Mouse (Mus musculus): ENCODE results near the gene Tmem30b. TPM values are rescaled to one million over a fixed set of nuclear protein-coding genes. Genes with fewer than 3 reads are reported as not detected.

Tmem30b gene
- polyA plus RNA-seq, 1 experiment from 2014 or later, result 2.0 TPM

DNA sequence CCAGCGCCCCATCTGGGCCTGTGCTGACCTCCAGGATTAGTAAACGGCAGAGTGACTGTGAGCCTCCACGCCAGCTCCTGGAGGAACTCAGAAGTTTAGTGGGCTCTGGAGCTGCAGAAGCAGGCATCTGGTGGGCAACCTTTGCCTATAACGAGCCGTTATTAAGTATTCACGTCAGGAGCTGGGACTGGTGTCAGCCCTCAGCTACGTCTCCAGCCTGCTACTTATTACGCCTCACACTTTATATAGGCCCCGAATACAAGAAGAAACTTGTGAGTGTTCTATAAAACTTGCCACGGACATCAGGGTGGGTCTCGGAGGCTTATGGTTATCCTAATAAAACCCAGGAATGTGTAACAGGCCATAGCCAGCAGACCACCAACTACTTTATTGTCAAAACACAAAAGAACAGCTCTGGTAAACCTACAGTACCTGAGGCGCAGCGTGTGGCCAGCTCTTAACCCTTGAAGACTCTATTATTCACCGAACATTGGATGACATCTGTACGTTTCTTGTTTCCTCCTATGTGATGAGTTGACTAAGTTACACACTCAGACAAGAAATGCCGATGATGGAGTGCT lies 34.6 kb downstream of the Tmem30b start:
- no peaks in the 10 kb centered on the region for H3K4me1 ChIP-seq
- H3K9ac ChIP-seq (replicated peaks), result no peak overlapping the region
- H3K27me3 ChIP-seq, result peaks cover 5% of the 10 kb centered on the region
- no peak for ATAC-seq (ENCODE audit: low FRiP score, low read depth)
- H3K27ac ChIP-seq (replicated peaks), result no peak overlapping the region
- no peak overlapping the region for H3K4me3 ChIP-seq
- no peaks in the 10 kb centered on the region for H3K9me3 ChIP-seq
- no peak overlapping the region for H3K4me2 ChIP-seq (replicated peaks)
- 78% methylated on average over 16 of the region's 16 CpGs for WGBS
- no peaks in the 10 kb centered on the region for H3K36me3 ChIP-seq

GRCm38 (mm10) chr12:73507105-73507504 lies 39.1 kb downstream of the Tmem30b start:
- no peak for ATAC-seq (ENCODE audit: low FRiP score, low read depth)
- WGBS, result 88% methylated on average over 14 of the region's 14 CpGs
- no peak overlapping the region for H3K9ac ChIP-seq (replicated peaks)
- H3K9me3 ChIP-seq, result no peaks in the 10 kb centered on the region
- H3K36me3 ChIP-seq, result no peaks in the 10 kb centered on the region
- H3K4me3 ChIP-seq, result no peak overlapping the region
- no peaks in the 10 kb centered on the region for H3K4me1 ChIP-seq
- H3K27ac ChIP-seq (replicated peaks), result no peak overlapping the region
- no peak overlapping the region for H3K4me2 ChIP-seq (replicated peaks)
- peaks cover 4% of the 10 kb centered on the region; the same call in 1 of the 2 replicates for H3K27me3 ChIP-seq

GRCm38 (mm10) chr12:73506648-73507047 lies 39.5 kb downstream of the Tmem30b start:
- Histone ChIP-seq H3K4me3 (no peak overlapping the region), H3K4me2 (replicated peaks) (no peak overlapping the region), H3K9me3 (no peaks in the 10 kb centered on the region), H3K9ac (replicated peaks) (no peak overlapping the region), H3K27me3 (peaks cover 4% of the 10 kb centered on the region; the same call in 1 of the 2 replicates), H3K4me1 (no peaks in the 10 kb centered on the region), H3K36me3 (no peaks in the 10 kb centered on the region), H3K27ac (replicated peaks) (no peak overlapping the region)
- WGBS, result 91% methylated on average over 5 of the region's 5 CpGs
- no peak for ATAC-seq (ENCODE audit: low FRiP score, low read depth)

DNA sequence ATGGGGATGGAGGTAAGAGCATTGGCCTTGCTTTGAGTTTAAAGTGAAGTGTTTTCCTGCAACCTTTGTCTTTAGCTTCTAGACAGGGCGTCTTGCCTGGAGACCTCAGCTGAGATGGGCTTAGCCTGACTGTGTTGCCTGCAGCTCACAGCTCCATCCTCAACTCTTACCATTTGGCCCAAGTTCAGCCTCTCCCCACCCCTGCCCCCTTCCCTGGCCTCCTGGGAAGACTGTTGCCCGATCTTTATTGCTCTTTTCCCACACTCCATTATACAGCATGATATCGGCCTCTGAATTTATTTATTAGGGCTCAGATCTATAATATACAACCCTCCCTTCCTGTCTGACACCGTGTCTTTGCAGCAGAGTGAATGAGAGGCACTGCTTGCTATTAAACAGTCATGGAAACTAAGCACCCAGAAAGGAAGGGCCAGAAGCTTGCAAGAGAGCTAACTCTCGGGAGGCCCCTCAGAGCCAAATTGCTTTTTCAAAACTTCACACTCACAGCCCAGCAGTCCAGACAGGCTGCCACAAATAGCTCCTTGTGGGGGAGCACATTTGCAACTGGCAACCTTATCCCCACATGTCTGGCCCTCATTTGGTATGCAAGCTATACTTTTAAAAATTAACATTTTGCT lies 45.4 kb downstream of the Tmem30b start:
- no peaks in the 10 kb centered on the region for H3K36me3 ChIP-seq
- no peak for ATAC-seq (ENCODE audit: low FRiP score, low read depth)
- no peak overlapping the region for H3K9ac ChIP-seq (replicated peaks)
- 78% methylated on average over 5 of the region's 5 CpGs for WGBS
- no peaks in the 10 kb centered on the region for H3K27me3 ChIP-seq
- no peak overlapping the region for H3K4me3 ChIP-seq
- H3K4me1 ChIP-seq, result no peaks in the 10 kb centered on the region
- H3K27ac ChIP-seq (replicated peaks), result no peak overlapping the region
- H3K4me2 ChIP-seq (replicated peaks), result no peak overlapping the region
- H3K9me3 ChIP-seq, result no peaks in the 10 kb centered on the region

DNA sequence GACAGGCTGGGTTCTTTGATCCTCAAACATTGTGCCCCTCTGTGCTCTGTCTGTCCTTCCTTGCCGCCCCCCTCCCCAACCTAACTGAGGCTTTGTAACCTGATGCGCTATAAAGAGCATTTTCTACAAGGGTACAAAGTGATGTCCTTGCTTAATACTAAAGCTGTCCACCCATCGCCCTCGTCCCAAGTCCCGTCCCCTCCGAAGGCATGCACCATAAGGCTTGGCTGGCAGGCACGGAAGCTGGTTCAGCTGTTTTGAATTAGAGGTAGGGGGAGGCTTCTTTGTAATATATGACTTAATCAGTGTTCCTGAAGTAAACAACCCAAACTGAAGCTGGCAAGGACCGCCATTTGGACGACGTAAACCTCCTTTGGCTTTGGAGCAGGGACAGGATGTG lies 51.0 kb downstream of the Tmem30b start:
- Histone ChIP-seq H3K9me3 (no peaks in the 10 kb centered on the region), H3K4me2 (replicated peaks) (no peak overlapping the region), H3K9ac (replicated peaks) (no peak overlapping the region), H3K4me3 (no peak overlapping the region), H3K36me3 (no peaks in the 10 kb centered on the region), H3K27ac (replicated peaks) (no peak overlapping the region), H3K27me3 (no peaks in the 10 kb centered on the region), H3K4me1 (no peaks in the 10 kb centered on the region)
- WGBS, result 83% methylated on average over 10 of the region's 10 CpGs
- no peak for ATAC-seq (ENCODE audit: low FRiP score, low read depth)

GRCm38 (mm10) chr12:73493929-73494530 lies 52.2 kb downstream of the Tmem30b start:
- Histone ChIP-seq H3K27me3 (no peaks in the 10 kb centered on the region), H3K9ac (replicated peaks) (no peak overlapping the region), H3K4me2 (replicated peaks) (no peak overlapping the region), H3K4me3 (no peak overlapping the region), H3K4me1 (no peaks in the 10 kb centered on the region), H3K9me3 (no peaks in the 10 kb centered on the region), H3K27ac (replicated peaks) (no peak overlapping the region), H3K36me3 (no peaks in the 10 kb centered on the region)
- no peak for ATAC-seq (ENCODE audit: low FRiP score, low read depth)
- 91% methylated on average over 16 of the region's 16 CpGs for WGBS

Other genes starting within 250 kb of the Tmem30b start
- gene Prkch, start 38.4 kb upstream of the Tmem30b start, polyA plus RNA-seq (2016; fragmentation: Nextera tagmentation; extraction: Ambion mirVana), result 7.0 TPM in 2 replicates

All from midbrain, embryonic 12.5 days (tissue).